Mouse (Mus musculus) adipocyte (in vitro differentiated cells): Measurements from ENCODE around the gene Slc15a4.

Experiments
- DNase-seq: peaks from one replicate; pipeline ENCODE4 v3.0.0-alpha.2; 2016; ENCODE audit warnings: low spot score

Slc15a4 gene

GRCm38 (mm10) chr5:127632167-127633145, at the start of gene Slc15a4, which contains the start of gene Glt1d1:
Gene Slc15a4, minus strand, starts transcription at chr5:127632897.
Gene Glt1d1, plus strand, starts transcription at chr5:127632262.
- no peak for DNase-seq

- no peak for DNase-seq
Measured at GRCm38 (mm10) chr5:127678501-127678900, 45.8 kb upstream of the Slc15a4 start.

GRCm38 (mm10) chr5:127677561-127677960, 44.9 kb upstream of the Slc15a4 start:
- DNase-seq = no peak

- no peak for DNase-seq
Measured at GRCm38 (mm10) chr5:127673913-127674312, 41.2 kb upstream of the Slc15a4 start.

- DNase-seq = no peak
Measured at GRCm38 (mm10) chr5:127660979-127661378, 28.3 kb upstream of the Slc15a4 start.

GRCm38 (mm10) chr5:127660267-127660666, 27.6 kb upstream of the Slc15a4 start:
- no peak for DNase-seq

GRCm38 (mm10) chr5:127659312-127659711, 26.6 kb upstream of the Slc15a4 start:
- no peak for DNase-seq

GRCm38 (mm10) chr5:127658257-127658656, 25.6 kb upstream of the Slc15a4 start:
- DNase-seq = no peak

GRCm38 (mm10) chr5:127649077-127649476, 16.4 kb upstream of the Slc15a4 start:
- DNase-seq = no peak

- no peak for DNase-seq
Measured at GRCm38 (mm10) chr5:127648046-127648445, 15.3 kb upstream of the Slc15a4 start.

- no peak for DNase-seq
Measured at GRCm38 (mm10) chr5:127641185-127641958, 8.7 kb upstream of the Slc15a4 start.

GRCm38 (mm10) chr5:127640359-127640758, 7.7 kb upstream of the Slc15a4 start:
- no peak for DNase-seq

- no peak for DNase-seq
Measured at GRCm38 (mm10) chr5:127639635-127640034, 6.9 kb upstream of the Slc15a4 start.

GRCm38 (mm10) chr5:127639067-127639605, 6.4 kb upstream of the Slc15a4 start:
- DNase-seq = no peak

- DNase-seq = no peak
Measured at GRCm38 (mm10) chr5:127638177-127638576, 5.5 kb upstream of the Slc15a4 start.

- DNase-seq = peak; percentile 25
Measured at GRCm38 (mm10) chr5:127637622-127638021, 4.9 kb upstream of the Slc15a4 start.

- DNase-seq = no peak
Measured at GRCm38 (mm10) chr5:127633666-127634065, 969 bp upstream of the Slc15a4 start.

- DNase-seq = no peak
Measured at GRCm38 (mm10) chr5:127633188-127633587, 491 bp upstream of the Slc15a4 start.

GRCm38 (mm10) chr5:127631671-127632070, 1.0 kb downstream of the Slc15a4 start:
- DNase-seq = no peak

GRCm38 (mm10) chr5:127627242-127627641, 5.5 kb downstream of the Slc15a4 start:
- DNase-seq = no peak

- no peak for DNase-seq
Measured at GRCm38 (mm10) chr5:127624427-127625213, 8.1 kb downstream of the Slc15a4 start.

- DNase-seq = no peak
Measured at GRCm38 (mm10) chr5:127621108-127621507, 11.6 kb downstream of the Slc15a4 start.
